Mouse (Mus musculus) heart, embryonic 14.5 days (tissue): ENCODE results near the gene Klhl30. TPM values are rescaled to one million over a fixed set of nuclear protein-coding genes. Genes with fewer than 3 reads are reported as not detected.

Source experiments
- ATAC-seq: fragments of 200-750 bp; cut with Nextera tagmentation; 2 replicates; pipeline ENCODE4 v1.8.0; 2017; ENCODE audit warnings: low read depth, moderate TSS enrichment; ENCODE audit not compliant: insufficient number of reproducible peaks, insufficient read depth, low FRiP score
- H3K27ac ChIP-seq, 2 experiments: fragments of 200-500 bp in 1 of 2; fragments of 300-500 bp in 1 of 2; sonication (generic) in 1 of 2; replicated peaks in 1 of 2; 2 replicates each; pipeline ENCODE4 v1.5.1; 2012 to 2014; ENCODE audit warnings: low read depth in 2 of 2, low read length in 2 of 2, control low read depth in 1 of 2, mild to moderate bottlenecking in 1 of 2, mixed read lengths in 1 of 2; ENCODE audit not compliant: control insufficient read depth in 1 of 2, insufficient read depth in 1 of 2
- H3K27me3 ChIP-seq: fragments of 300-500 bp; sonication (generic); 2 replicates; pipeline ENCODE4 v1.6.1; 2014; ENCODE audit warnings: mild to moderate bottlenecking, low read length, control low read depth; ENCODE audit not compliant: control insufficient read depth, insufficient read depth
- H3K36me3 ChIP-seq: fragments of 300-500 bp; sonication (generic); 2 replicates; pipeline ENCODE4 v1.6.1; 2014; ENCODE audit warnings: mild to moderate bottlenecking, control low read depth, low read length, mixed read lengths; ENCODE audit not compliant: control insufficient read depth, insufficient read depth
- H3K4me1 ChIP-seq, 2 experiments: fragments of 200-500 bp in 1 of 2; fragments of 300-500 bp in 1 of 2; sonication (generic) in 1 of 2; 2 replicates each; pipeline ENCODE4 v1.6.1; 2012 to 2014; ENCODE audit warnings: low read length in 2 of 2, control low read depth in 1 of 2, mixed read lengths in 1 of 2; ENCODE audit not compliant: control insufficient read depth in 2 of 2, insufficient read depth in 2 of 2
- H3K4me2 ChIP-seq: fragments of 300-500 bp; sonication (generic); 2 replicates; pipeline ENCODE4 v1.6.1; 2014; ENCODE audit warnings: mild to moderate bottlenecking, low read length
- H3K4me3 ChIP-seq, 2 experiments: fragments of 200-500 bp in 1 of 2; fragments of 300-500 bp in 1 of 2; sonication (generic) in 1 of 2; 2 replicates each; pipeline ENCODE4 v1.5.1; 2012 to 2014; ENCODE audit warnings: low read length in 2 of 2, mild to moderate bottlenecking in 2 of 2, control low read depth in 1 of 2, low read depth in 1 of 2, moderate library complexity in 1 of 2; ENCODE audit not compliant: control insufficient read depth in 1 of 2, insufficient read depth in 1 of 2
- H3K9ac ChIP-seq: fragments of 300-500 bp; sonication (generic); 2 replicates; pipeline ENCODE4 v1.6.1; 2014; ENCODE audit warnings: mild to moderate bottlenecking, low read length
- H3K9me3 ChIP-seq: fragments of 300-500 bp; sonication (generic); 2 replicates; pipeline ENCODE4 v1.6.1; 2016; ENCODE audit warnings: low read length, control low read depth; ENCODE audit not compliant: control insufficient read depth
- WGBS: fragments of 180-500 bp; shearing (Covaris S2); extraction: QIAGEN DNeasy Blood & Tissue Kit; methylation state at CpG from one replicate; pipeline ENCODE4 v1.1.7; 2014; 5-methylcytosine and 5-hydroxymethylcytosine counted together
- polyA plus RNA-seq: library from polyadenylated mRNA; unstranded; fragments of >200 nt; fragmentation: Nextera tagmentation; extraction: Ambion mirVana; gene quantifications from 2 replicates; pipeline ENCODE4 v1.2.1, GENCODE M21; 2014

The Klhl30 gene
- polyA plus RNA-seq, 1 experiment from 2014 or later: 63.4 TPM

GRCm38 (mm10) chr1:91364822-91365644, 14.2 kb downstream of the Klhl30 start:
- no peak for ATAC-seq
- 88% methylated on average over 16 of the region's 16 CpGs for WGBS

DNA sequence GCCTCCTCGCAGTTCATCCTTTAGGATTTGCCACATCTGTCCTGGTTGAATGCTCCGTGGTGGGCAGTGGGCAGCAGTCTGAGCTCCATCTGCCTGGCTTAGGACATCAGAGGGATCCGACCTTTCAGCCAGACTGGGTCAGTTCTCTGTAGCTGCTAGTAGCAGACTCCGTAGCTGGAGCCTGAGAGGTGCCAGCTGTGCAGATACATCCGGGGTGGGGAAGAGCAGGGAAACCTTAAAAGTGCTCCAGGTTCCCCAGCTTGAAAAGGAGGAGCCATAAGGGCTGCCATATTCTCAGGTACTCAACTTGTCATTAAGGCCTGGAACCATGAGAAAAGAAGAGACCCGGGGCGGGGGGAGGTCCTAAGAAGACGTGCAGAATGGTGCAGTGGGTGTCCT, 15.0 kb downstream of the Klhl30 start:
- Histone ChIP-seq H3K4me1 (peaks cover 8 to 14% of the 10 kb centered on the region in 2 experiments), H3K4me2 (peak overlapping the region; percentile 87), H3K4me3 (peak overlapping the region; percentile 47), H3K9me3 (peaks cover 15% of the 10 kb centered on the region; the same call in 1 of the 2 replicates), H3K27ac (no peak overlapping the region), H3K27me3 (no peaks in the 10 kb centered on the region; the same call in 1 of the 2 replicates), H3K36me3 (peaks cover 32% of the 10 kb centered on the region), H3K9ac (peak overlapping the region; percentile 71; the same call in 1 of the 2 replicates)
- WGBS: 29% methylated on average over 8 of the region's 8 CpGs
- ATAC-seq: no peak

More at GRCm38 (mm10) chr1:91364822-91365644, 14.2 kb downstream of the Klhl30 start:
- Histone ChIP-seq H3K9ac (no peak overlapping the region), H3K4me3 (no peak overlapping the region), H3K4me1 (peaks cover 8 to 14% of the 10 kb centered on the region in 2 experiments), H3K9me3 (peaks cover 15% of the 10 kb centered on the region; the same call in 1 of the 2 replicates), H3K4me2 (no peak overlapping the region), H3K27ac (no peak overlapping the region), H3K27me3 (no peaks in the 10 kb centered on the region; the same call in 1 of the 2 replicates), H3K36me3 (peaks cover 26% of the 10 kb centered on the region)

DNA sequence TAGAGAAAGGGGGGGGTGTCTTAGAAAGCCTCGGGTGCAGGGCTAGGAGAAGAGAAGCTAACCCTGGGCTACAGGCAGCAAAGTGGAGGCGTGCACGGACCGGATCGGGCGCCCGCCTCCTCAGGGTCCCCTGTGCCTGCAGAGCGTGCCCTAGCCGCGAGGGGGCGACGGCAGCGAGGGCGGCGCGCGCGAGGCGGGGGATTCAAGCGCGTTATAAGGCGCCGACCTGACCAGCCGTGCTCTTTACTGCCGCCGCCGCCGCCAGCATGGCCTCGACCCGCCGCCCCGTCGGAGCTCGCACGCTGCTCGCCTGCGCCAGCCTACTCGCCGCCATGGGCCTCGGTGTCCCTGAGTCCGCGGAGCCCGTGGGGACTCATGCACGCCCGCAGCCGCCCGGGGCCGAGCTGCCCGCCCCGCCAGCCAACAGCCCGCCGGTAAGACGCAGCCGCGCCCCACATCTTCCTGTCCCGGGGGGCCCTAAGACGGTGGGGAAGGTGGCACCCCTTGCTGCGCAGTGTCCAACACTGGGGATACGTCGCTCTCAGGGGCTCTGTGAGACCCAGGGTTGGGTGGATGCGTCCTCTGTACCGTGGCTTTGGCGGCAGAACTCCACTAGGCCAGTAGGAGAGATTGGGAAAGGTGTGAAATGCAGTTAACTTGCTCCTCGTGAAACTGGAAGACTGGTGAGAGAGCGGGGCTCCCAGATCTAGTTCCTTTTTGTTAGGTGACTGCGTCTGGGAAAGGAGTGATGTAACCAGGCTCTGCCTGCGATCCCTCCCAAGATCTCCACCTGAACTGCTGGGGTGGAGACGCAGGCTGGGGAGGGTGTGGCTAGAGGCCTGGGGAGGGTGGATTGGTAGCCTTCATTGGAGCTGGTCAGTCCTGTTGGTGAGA, 15.6 kb downstream of the Klhl30 start, which contains the start of gene Erfe:
Gene Erfe, plus strand, starts transcription at position 216 of the 894 bp plus-strand sequence.
- peaks cover 15% of the 10 kb centered on the region; the same call in 1 of the 2 replicates for H3K9me3 ChIP-seq
- no peak for ATAC-seq
- H3K9ac ChIP-seq: peak within 1 kb of the TSS; percentile 71
- H3K4me3 ChIP-seq: peak within 1 kb of the TSS; percentile 47
- peaks cover 8 to 14% of the 10 kb centered on the region in 2 experiments for H3K4me1 ChIP-seq
- peaks cover 31% of the 10 kb centered on the region for H3K36me3 ChIP-seq
- H3K27me3 ChIP-seq: no peaks in the 10 kb centered on the region; the same call in 1 of the 2 replicates
- peak within 1 kb of the TSS; percentile 87 for H3K4me2 ChIP-seq
- no peak within 1 kb of the TSS for H3K27ac ChIP-seq
- WGBS: under 1% methylated on average over 59 of the region's 68 CpGs

- no peak overlapping the region for H3K9ac ChIP-seq
- H3K36me3 ChIP-seq: peaks cover 31% of the 10 kb centered on the region
- ATAC-seq: no peak
- H3K27ac ChIP-seq: no peak overlapping the region
- 89% methylated on average over 3 of the region's 3 CpGs for whole genome bisulfite sequencing
- no peaks in the 10 kb centered on the region; the same call in 1 of the 2 replicates for H3K27me3 ChIP-seq
- peaks cover 12% of the 10 kb centered on the region; the same call in 1 of the 2 replicates for H3K9me3 ChIP-seq
- H3K4me3 ChIP-seq: no peak overlapping the region
- H3K4me2 ChIP-seq: no peak overlapping the region
- peaks cover 8 to 14% of the 10 kb centered on the region in 2 experiments for H3K4me1 ChIP-seq
Observed at GRCm38 (mm10) chr1:91367295-91367694, 16.5 kb downstream of the Klhl30 start.

- WGBS: 75% methylated on average over 4 of the region's 4 CpGs
- peaks cover 8 to 14% of the 10 kb centered on the region in 2 experiments for H3K4me1 ChIP-seq
- no peak overlapping the region for H3K4me2 ChIP-seq
- ATAC-seq: no peak
- H3K4me3 ChIP-seq: no peak overlapping the region
- H3K9me3 ChIP-seq: 0 out of 2 replicates have a peak, but pooled peaks cover 1% of the 10 kb centered on the region
- no peak overlapping the region for H3K27ac ChIP-seq
- H3K36me3 ChIP-seq: peaks cover 47% of the 10 kb centered on the region
- H3K27me3 ChIP-seq: no peaks in the 10 kb centered on the region; the same call in 1 of the 2 replicates
- H3K9ac ChIP-seq: no peak overlapping the region
Observed at GRCm38 (mm10) chr1:91369408-91369807, 18.6 kb downstream of the Klhl30 start.

DNA sequence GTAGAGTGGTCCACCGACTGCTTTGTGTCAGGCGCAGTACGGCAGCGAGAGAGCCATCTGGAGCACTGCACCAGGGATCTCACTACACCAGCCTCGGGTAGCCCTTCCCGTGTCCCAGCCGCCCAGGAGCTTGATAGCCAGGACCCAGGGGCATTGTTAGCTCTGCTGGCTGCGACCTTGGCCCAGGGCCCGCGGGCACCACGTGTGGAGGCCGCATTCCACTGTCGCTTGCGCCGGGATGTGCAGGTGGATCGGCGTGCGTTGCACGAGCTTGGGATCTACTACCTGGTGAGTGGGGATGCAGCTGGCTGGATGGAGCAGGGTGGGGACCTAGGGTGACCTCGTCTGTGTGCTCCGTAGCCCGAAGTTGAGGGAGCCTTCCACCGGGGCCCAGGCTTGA, 19.2 kb downstream of the Klhl30 start:
- Histone ChIP-seq H3K4me3 (no peak overlapping the region), H3K4me1 (peaks cover 8 to 14% of the 10 kb centered on the region in 2 experiments), H3K27me3 (no peaks in the 10 kb centered on the region; the same call in 1 of the 2 replicates), H3K9ac (no peak overlapping the region), H3K9me3 (no peaks in the 10 kb centered on the region), H3K27ac (no peak overlapping the region), H3K36me3 (peaks cover 53% of the 10 kb centered on the region), H3K4me2 (no peak overlapping the region)
- ATAC-seq: no peak
- WGBS: 78% methylated on average over 23 of the region's 23 CpGs

DNA sequence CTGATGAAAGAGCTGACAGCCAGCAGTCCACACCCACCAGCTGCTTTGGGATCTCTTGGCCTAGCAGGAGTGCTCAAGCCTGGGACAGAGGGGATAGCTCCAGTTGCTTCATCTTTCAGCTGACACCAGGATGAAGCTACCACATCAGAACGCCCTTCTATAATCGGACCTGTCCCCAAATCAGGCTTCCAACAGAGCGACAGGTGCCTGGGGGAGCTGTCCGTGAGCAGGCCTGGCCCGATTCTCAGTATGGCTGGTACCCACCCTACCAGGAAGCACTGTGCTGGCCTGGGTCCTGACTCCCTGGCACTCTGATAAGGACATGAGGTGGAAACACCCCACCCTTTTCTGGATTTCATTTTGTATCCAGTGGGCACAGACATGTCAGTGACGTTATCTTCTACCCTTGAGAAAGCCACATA, 22.6 kb downstream of the Klhl30 start:
- Histone ChIP-seq H3K4me1 (peaks cover 2 to 7% of the 10 kb centered on the region in 2 experiments), H3K9ac (no peak overlapping the region), H3K4me2 (no peak overlapping the region), H3K9me3 (no peaks in the 10 kb centered on the region), H3K36me3 (peaks cover 87% of the 10 kb centered on the region), H3K27ac (no peak overlapping the region), H3K27me3 (no peaks in the 10 kb centered on the region), H3K4me3 (no peak overlapping the region)
- WGBS: 84% methylated on average over 6 of the region's 6 CpGs
- ATAC-seq: no peak
